Mouse (Mus musculus): Measurements from ENCODE around the gene Tchp. TPM values are rescaled to one million over a fixed set of nuclear protein-coding genes. Genes with fewer than 3 reads are reported as not detected.

Gene Tchp
- total and polyA plus RNA-seq, 2 experiments from 2014 or later = 12.7 to 15.6 TPM

DNA sequence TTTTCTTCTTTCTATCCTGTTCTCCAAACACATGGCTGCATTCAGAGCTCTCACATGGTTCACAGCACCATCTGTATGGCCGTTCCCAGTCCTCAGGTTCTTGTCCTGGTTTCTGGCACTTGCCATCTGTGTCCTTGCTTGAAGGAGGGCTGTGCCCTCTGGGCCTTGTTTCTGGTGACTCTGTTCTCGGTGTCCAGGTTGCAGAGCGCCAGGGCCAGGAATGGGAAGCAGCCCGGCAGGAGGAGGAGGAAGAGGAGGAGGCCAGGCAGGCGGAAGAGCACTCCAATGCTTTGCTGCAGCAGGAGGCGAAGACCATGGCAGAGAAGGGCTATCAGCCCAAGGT lies 12.3 kb downstream of the Tchp start:
- no peaks in the 10 kb centered on the region for H3K4me1 ChIP-seq (ENCODE audit: insufficient read depth, low read length)
- ATAC-seq (no peak), DNase-seq (ENCODE audit: low spot score) (no peak)
- H3K36me3 ChIP-seq (ENCODE audit: insufficient read depth, low read length) = peaks cover 29% of the 10 kb centered on the region
- no peak overlapping the region for H3K4me2 ChIP-seq (ENCODE audit: low read depth, low read length)
- H3K9me3 ChIP-seq (ENCODE audit: low read length) = no peaks in the 10 kb centered on the region
- no peak overlapping the region for H3K9ac ChIP-seq (replicated peaks; ENCODE audit: low read length)
- H3K27ac ChIP-seq = no peak overlapping the region
- no peak overlapping the region for H3K4me3 ChIP-seq (ENCODE audit: low read length)
- no peaks in the 10 kb centered on the region for H3K27me3 ChIP-seq (ENCODE audit: insufficient read depth, low read length)
- whole genome bisulfite sequencing = 96% methylated on average over 6 of the region's 6 CpGs
- TF ChIP-seq CTCF (IDR thresholded peaks at IDR 0.05; ENCODE audit: low read depth) = no peak

DNA sequence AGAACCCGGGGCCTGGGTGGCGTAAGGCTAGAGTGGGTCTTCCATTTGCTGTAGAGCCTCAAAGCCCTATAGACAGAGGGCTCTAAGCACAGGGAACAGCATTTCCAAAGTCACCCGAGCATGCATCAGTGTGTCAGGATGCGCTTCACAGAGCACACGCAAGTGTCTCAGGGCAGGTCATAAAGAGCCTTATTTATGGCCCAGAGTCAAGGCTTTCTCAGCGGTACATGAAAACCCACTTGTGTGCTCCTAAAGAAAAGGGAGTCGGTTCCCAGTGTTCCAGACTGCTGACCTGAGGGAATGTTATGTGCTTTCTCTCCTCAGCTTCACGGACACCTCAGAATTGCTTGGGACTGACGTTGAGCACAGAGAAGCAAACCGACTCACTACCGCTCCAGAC lies 13.2 kb downstream of the Tchp start:
- peaks cover 21% of the 10 kb centered on the region for H3K36me3 ChIP-seq (ENCODE audit: insufficient read depth, low read length)
- 90% methylated on average over 11 of the region's 11 CpGs for WGBS
- H3K4me3 ChIP-seq (ENCODE audit: low read length) = no peak overlapping the region
- H3K9me3 ChIP-seq (ENCODE audit: low read length) = no peaks in the 10 kb centered on the region
- H3K27ac ChIP-seq = no peak overlapping the region
- H3K4me2 ChIP-seq (ENCODE audit: low read depth, low read length) = no peak overlapping the region
- H3K27me3 ChIP-seq (ENCODE audit: insufficient read depth, low read length) = no peaks in the 10 kb centered on the region
- H3K4me1 ChIP-seq (ENCODE audit: insufficient read depth, low read length) = no peaks in the 10 kb centered on the region
- no peak overlapping the region for H3K9ac ChIP-seq (replicated peaks; ENCODE audit: low read length)
- ATAC-seq (no peak), DNase-seq (ENCODE audit: low spot score) (no peak)
- TF ChIP-seq CTCF (IDR thresholded peaks at IDR 0.05; ENCODE audit: low read depth) = no peak

DNA sequence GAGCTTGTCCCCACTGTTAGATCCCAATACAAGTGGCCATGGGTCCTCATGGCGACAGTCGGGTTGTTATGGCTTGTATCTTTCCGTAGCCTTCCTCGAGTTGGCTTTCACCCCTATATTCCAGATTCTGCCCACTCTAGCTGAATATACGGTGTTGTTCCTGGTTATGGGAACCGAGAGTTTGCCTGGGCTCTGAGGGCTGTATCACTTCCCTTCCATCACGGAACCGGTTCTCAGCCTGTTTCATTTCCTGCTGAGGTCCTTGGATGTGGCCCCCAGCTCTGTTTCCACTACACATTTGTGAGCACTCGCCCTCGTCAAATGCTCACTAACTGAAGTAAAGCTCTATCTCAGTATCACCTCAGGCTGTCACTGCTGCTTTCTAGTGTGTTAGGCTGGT lies 14.4 kb downstream of the Tchp start:
- DNase-seq (ENCODE audit: low spot score) (no peak), ATAC-seq (no peak)
- Histone ChIP-seq H3K9me3 (ENCODE audit: low read length) (no peaks in the 10 kb centered on the region), H3K4me2 (ENCODE audit: low read depth, low read length) (no peak overlapping the region), H3K27ac (no peak overlapping the region), H3K4me1 (ENCODE audit: insufficient read depth, low read length) (no peaks in the 10 kb centered on the region), H3K36me3 (ENCODE audit: insufficient read depth, low read length) (peaks cover 21% of the 10 kb centered on the region), H3K9ac (replicated peaks; ENCODE audit: low read length) (no peak overlapping the region), H3K27me3 (ENCODE audit: insufficient read depth, low read length) (no peaks in the 10 kb centered on the region), H3K4me3 (ENCODE audit: low read length) (no peak overlapping the region)
- WGBS = 88% methylated on average over 10 of the region's 10 CpGs
- TF ChIP-seq CTCF (IDR thresholded peaks at IDR 0.05; ENCODE audit: low read depth) = no peak

DNA sequence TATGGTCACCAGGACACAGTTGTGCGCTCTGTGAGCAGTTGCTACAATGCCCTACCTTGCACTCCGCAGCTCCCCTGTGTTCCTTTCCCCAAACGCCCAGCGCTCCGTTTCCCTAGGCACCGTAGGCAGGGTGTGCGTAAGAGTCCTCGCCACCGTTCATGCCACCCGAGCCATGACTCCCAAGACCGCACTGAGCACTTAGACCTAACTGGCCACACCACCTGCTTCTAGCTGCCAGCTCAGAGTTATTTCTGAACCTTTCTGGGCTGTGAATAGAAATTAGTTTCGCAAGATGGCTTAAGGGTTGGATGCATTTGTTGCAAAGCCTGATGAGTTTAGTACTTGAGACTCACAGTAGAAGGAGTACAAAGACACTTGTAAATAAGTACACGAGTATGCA lies 15.3 kb downstream of the Tchp start:
- no peaks in the 10 kb centered on the region for H3K4me1 ChIP-seq (ENCODE audit: insufficient read depth, low read length)
- no peak overlapping the region for H3K4me2 ChIP-seq (ENCODE audit: low read depth, low read length)
- H3K9me3 ChIP-seq (ENCODE audit: low read length) = no peaks in the 10 kb centered on the region
- no peaks in the 10 kb centered on the region for H3K27me3 ChIP-seq (ENCODE audit: insufficient read depth, low read length)
- 93% methylated on average over 13 of the region's 13 CpGs for WGBS
- H3K36me3 ChIP-seq (ENCODE audit: insufficient read depth, low read length) = peaks cover 23% of the 10 kb centered on the region
- H3K4me3 ChIP-seq (ENCODE audit: low read length) = no peak overlapping the region
- no peak overlapping the region for H3K27ac ChIP-seq
- ATAC-seq (no peak), DNase-seq (ENCODE audit: low spot score) (no peak)
- no peak overlapping the region for H3K9ac ChIP-seq (replicated peaks; ENCODE audit: low read length)
- no peak for TF ChIP-seq CTCF (IDR thresholded peaks at IDR 0.05; ENCODE audit: low read depth)

DNA sequence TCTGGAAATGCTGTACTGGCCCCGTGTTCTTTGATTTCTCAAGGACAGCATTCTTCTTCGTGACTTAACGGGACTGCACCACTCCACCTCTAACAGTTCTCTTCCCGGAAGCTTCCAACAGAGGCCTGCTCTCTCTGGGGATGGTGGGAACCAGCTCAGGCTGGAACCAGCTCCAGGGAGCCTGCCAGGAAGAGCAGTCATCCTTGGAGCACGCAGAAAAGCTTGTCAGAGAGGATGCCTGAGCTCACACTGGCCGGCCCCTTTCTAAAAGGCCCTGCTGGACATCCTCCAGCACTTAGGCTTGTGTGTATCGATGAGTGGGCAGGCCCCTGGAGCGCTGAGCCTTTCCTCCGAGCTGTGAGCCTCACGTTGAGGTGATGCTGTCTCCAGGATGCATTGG lies 20.6 kb downstream of the Tchp start:
- H3K36me3 ChIP-seq (ENCODE audit: insufficient read depth, low read length) = peaks cover 44% of the 10 kb centered on the region
- H3K9ac ChIP-seq (replicated peaks; ENCODE audit: low read length) = no peak overlapping the region
- no peaks in the 10 kb centered on the region for H3K9me3 ChIP-seq (ENCODE audit: low read length)
- H3K27me3 ChIP-seq (ENCODE audit: insufficient read depth, low read length) = no peaks in the 10 kb centered on the region
- no peak overlapping the region for H3K4me2 ChIP-seq (ENCODE audit: low read depth, low read length)
- no peak overlapping the region for H3K4me3 ChIP-seq (ENCODE audit: low read length)
- ATAC-seq = peak; percentile 53; the same call in 1 of the 2 replicates
- no peak overlapping the region for H3K27ac ChIP-seq
- 81% methylated on average over 10 of the region's 10 CpGs for WGBS
- no peak for TF ChIP-seq CTCF (IDR thresholded peaks at IDR 0.05; ENCODE audit: low read depth)
- no peak for DNase-seq (ENCODE audit: low spot score)
- no peaks in the 10 kb centered on the region for H3K4me1 ChIP-seq (ENCODE audit: insufficient read depth, low read length)

DNA sequence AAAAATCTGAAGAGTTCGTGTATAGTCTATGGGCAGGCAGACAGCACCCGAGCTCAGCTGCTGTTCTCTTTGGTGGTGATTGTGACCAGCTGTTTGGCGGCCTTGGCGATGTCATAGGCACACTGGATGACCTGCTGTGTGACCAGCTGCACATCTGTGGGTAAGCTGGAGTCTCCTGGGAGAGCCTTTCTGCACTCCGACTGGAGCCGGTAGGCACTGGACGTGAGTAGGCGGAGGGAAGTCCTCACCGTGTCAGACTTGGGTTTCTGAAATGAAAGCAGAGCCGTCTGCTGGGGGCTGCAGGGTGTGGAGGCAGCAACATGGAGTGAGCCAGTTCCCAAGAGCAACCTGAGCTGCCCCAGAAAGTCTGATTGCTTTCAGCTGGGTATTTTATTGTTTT lies 22.6 kb downstream of the Tchp start:
- no peak overlapping the region for H3K4me2 ChIP-seq (ENCODE audit: low read depth, low read length)
- DNase-seq (ENCODE audit: low spot score) = no peak
- H3K27me3 ChIP-seq (ENCODE audit: insufficient read depth, low read length) = no peaks in the 10 kb centered on the region
- no peaks in the 10 kb centered on the region for H3K4me1 ChIP-seq (ENCODE audit: insufficient read depth, low read length)
- H3K27ac ChIP-seq = no peak overlapping the region
- no peak overlapping the region for H3K9ac ChIP-seq (replicated peaks; ENCODE audit: low read length)
- H3K9me3 ChIP-seq (ENCODE audit: low read length) = no peaks in the 10 kb centered on the region
- no peak for ATAC-seq
- no peak overlapping the region for H3K4me3 ChIP-seq (ENCODE audit: low read length)
- peaks cover 56% of the 10 kb centered on the region for H3K36me3 ChIP-seq (ENCODE audit: insufficient read depth, low read length)
- no peak for TF ChIP-seq CTCF (IDR thresholded peaks at IDR 0.05; ENCODE audit: low read depth)
- WGBS = 70% methylated on average over 10 of the region's 10 CpGs

DNA sequence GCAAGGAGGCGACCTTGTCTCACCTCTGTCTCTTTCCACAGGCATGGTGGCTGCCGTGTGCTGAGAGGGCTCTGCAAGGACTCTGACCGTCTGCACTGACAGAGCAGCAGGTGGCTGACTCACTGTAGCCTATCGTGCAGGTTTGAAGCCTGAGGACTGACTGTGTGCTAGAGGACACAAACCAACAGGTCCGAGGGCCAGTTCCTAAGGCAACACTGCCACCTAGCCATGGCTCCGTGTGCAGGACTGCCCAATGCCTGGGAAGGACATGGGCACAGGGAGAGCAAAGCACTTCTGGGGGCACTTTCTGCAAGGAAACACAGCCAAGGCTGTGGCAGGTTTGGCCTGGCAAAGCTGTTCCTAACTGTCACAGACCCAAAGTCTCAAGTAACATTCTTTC lies 23.9 kb downstream of the Tchp start:
- no peak overlapping the region for H3K9ac ChIP-seq (replicated peaks; ENCODE audit: low read length)
- WGBS = 73% methylated on average over 6 of the region's 6 CpGs
- no peak overlapping the region for H3K4me2 ChIP-seq (ENCODE audit: low read depth, low read length)
- TF ChIP-seq CTCF (IDR thresholded peaks at IDR 0.05; ENCODE audit: low read depth) = peak; percentile 37
- H3K36me3 ChIP-seq (ENCODE audit: insufficient read depth, low read length) = peaks cover 65% of the 10 kb centered on the region
- no peaks in the 10 kb centered on the region for H3K9me3 ChIP-seq (ENCODE audit: low read length)
- no peaks in the 10 kb centered on the region for H3K4me1 ChIP-seq (ENCODE audit: insufficient read depth, low read length)
- no peak for ATAC-seq
- H3K27ac ChIP-seq = no peak overlapping the region
- H3K4me3 ChIP-seq (ENCODE audit: low read length) = no peak overlapping the region
- no peak for DNase-seq (ENCODE audit: low spot score)
- no peaks in the 10 kb centered on the region for H3K27me3 ChIP-seq (ENCODE audit: insufficient read depth, low read length)
